Mouse (Mus musculus) MEL (cell line): ENCODE results near the gene Erc1.

Experiments
- CHD2 ChIP-seq: IDR thresholded peaks from 2 replicates; pipeline ENCODE4 v1.6.1; 2011; ENCODE audit warnings: low read length, improper control_type of control experiment
- CTCF ChIP-seq, 3 experiments: IDR thresholded peaks in 2 of 3; conservative IDR thresholded peaks in 1 of 3; 2 replicates each; pipeline ENCODE4 v1.5.1; 2011 to 2012; ENCODE audit warnings: low read length in 3 of 3, low read depth in 2 of 3, mild to moderate bottlenecking in 2 of 3, improper control_type of control experiment in 1 of 3, inconsistent platforms in 1 of 3, mixed read lengths in 1 of 3, moderate library complexity in 1 of 3; ENCODE audit not compliant: control insufficient read depth in 1 of 3, insufficient read depth in 1 of 3, poor library complexity in 1 of 3, severe bottlenecking in 1 of 3
- E2F4 ChIP-seq: IDR thresholded peaks from 2 replicates; pipeline ENCODE4 v1.6.1; 2011; ENCODE audit warnings: low read depth, low read length, improper control_type of control experiment, borderline replicate concordance
- GABPA ChIP-seq: IDR thresholded peaks from 2 replicates; pipeline ENCODE4 v1.6.1; 2012; ENCODE audit warnings: low read depth, mild to moderate bottlenecking, inconsistent platforms, low read length, improper control_type of control experiment, moderate library complexity
- POLR2A ChIP-seq, 2 experiments: IDR thresholded peaks; 2 replicates each; pipeline ENCODE4 v1.6.1; 2011 to 2012; ENCODE audit warnings: low read length in 2 of 2, mild to moderate bottlenecking in 2 of 2, control low read depth in 1 of 2, improper control_type of control experiment in 1 of 2, low read depth in 1 of 2, moderate library complexity in 1 of 2; ENCODE audit not compliant: control insufficient read depth in 1 of 2, insufficient read depth in 1 of 2, poor library complexity in 1 of 2
- ZMIZ1 ChIP-seq: IDR thresholded peaks from 2 replicates; pipeline ENCODE4 v1.6.1; 2012; ENCODE audit warnings: low read depth, mild to moderate bottlenecking, inconsistent platforms, low read length, improper control_type of control experiment, moderate library complexity

GRCm38 (mm10) chr6:119529659-119530058 is 318.3 kb downstream of the Erc1 start:
- TF ChIP-seq CTCF (IDR thresholded peaks at IDR 0.05 in 2 of 3, conservative IDR thresholded peaks at IDR 0.05 in 1 of 3; ENCODE audit: control insufficient read depth in 1 of 3, insufficient read depth in 1 of 3, low read depth in 2 of 3, low read length in 3 of 3, poor library complexity in 1 of 3, severe bottlenecking in 1 of 3) (no peak), POLR2A (IDR thresholded peaks at IDR 0.05; ENCODE audit: control insufficient read depth in 1 of 2, insufficient read depth in 1 of 2, low read depth in 1 of 2, low read length in 2 of 2, poor library complexity in 1 of 2) (no peak), E2F4 (no peak), GABPA (no peak), ZMIZ1 (no peak), CHD2 (no peak)
